Mouse (Mus musculus): Measurements from ENCODE around the gene Tmem251.

- TF ChIP-seq CTCF (IDR thresholded peaks at IDR 0.05; ENCODE audit: extremely low read depth, insufficient read depth, insufficient read length, insufficient replicate concordance) (no peak), POLR2A (IDR thresholded peaks at IDR 0.05; ENCODE audit: low read depth, low read length) (no peak)
These were observed 4.5 kb upstream of the Tmem251 start for GRCm38 (mm10) chr12:102739096-102739495.

Data from spleen, adult 2 months (tissue).